Mouse (Mus musculus): ENCODE measurements around the gene Slc24a5.

DNA sequence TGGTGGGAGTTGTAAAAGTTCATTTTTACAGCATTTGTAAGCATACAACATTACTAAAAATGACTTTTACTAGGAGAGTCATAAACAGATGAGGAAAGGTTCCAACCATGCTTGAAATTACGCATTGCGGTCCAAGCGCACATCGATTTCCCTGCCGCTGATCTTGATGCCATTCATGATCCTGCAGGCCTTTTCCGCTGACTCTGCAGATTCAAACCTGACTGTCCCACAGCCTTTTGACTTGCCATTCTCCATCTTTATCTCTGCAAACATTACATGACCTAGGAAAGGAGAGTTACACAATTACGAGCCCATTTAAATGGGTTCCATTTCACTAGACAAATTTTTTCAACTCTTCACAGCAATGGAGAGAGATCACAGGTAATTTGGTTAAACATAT is 20.8 kb downstream of the Slc24a5 start:
- no peak for TF ChIP-seq CTCF (IDR thresholded peaks at IDR 0.05)
- TF ChIP-seq EP300 (IDR thresholded peaks at IDR 0.05): no peak

Data from lung, postnatal 0 days (tissue).